Comparison of ENCODE assay signal across 7 mouse cellular contexts in the genomic region with DNA sequence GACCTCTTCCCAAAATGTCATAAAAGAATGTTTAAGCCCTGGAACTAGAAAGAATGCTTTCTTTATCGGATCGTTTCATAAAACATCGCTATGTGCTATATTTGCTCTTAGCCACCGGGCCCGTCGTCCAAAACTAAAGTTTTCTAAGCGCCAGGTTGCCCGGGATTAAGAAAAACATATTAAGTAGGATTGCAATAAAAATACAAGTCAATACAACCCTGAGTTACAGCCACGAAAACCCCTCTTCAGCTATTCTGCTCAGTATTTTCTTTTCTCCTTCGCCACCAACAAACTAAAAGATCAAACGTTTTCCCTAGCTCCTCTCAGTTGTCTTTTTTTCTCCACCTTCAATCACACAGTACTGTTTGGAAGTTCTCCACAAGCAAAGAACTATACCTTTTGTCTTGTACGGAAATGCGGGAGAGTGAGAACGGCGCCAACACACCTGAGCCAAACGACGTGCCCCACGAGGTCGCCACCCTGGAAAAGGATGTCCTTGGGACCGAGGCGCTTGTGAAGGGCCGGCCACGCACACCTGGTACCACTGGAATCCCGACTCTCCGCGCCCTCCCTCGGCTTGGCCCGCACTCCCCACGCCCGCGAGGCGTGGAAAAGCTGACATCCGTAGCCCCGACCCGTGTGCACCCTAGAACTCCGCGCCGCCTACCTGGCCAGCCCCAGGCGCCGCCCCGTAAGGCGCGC. TPM values are rescaled to one million over a fixed set of nuclear protein-coding genes. Genes with fewer than 3 reads are reported as not detected.
DNase-seq lines count a peak whose midpoint lies in the region; ATAC-seq and TF ChIP-seq lines count a peak whose summit lies in the region.

No protein-coding gene starts in this region.

- peaks cover 39% of the 10 kb centered on the region for H3K4me1 ChIP-seq in E14TG2a.4 (replicated peaks; ENCODE audit: low read depth, low read length)
- H3K4me1 ChIP-seq in heart, embryonic 14.5 days (ENCODE audit: control insufficient read depth in 2 of 2, insufficient read depth in 2 of 2, low read length in 2 of 2): peaks cover 7 to 17% of the 10 kb centered on the region in 2 experiments; a peak in 3 of 4 replicates
- H3K4me1 ChIP-seq in midbrain, embryonic 12.5 days: peaks cover 22% of the 10 kb centered on the region

- CTCF ChIA-PET in Patski (lab: Charles Lee): interaction anchor here (1.2 to 1.4 kb wide), 3 partner anchors 20 to 41 kb away, joined by 3 to 5 read pairs (median 4); no protein-coding TSS in a partner anchor

- H3K27me3 ChIP-seq in E14TG2a.4 (ENCODE audit: insufficient read depth, low read length) (peaks cover 79% of the 10 kb centered on the region), Patski (no peaks in the 10 kb centered on the region)
- peaks cover 54% of the 10 kb centered on the region for H3K27me3 ChIP-seq in heart, embryonic 14.5 days (ENCODE audit: control insufficient read depth, insufficient read depth, low read length)
- peaks cover 85% of the 10 kb centered on the region for H3K27me3 ChIP-seq in midbrain, embryonic 12.5 days

- peak overlapping the region; percentile 92 for H3K4me2 ChIP-seq in heart, embryonic 14.5 days (ENCODE audit: low read length)
- peak overlapping the region; percentile 99 for H3K4me2 ChIP-seq in midbrain, embryonic 12.5 days (replicated peaks)

- H3K36me3 ChIP-seq in E14TG2a.4 (ENCODE audit: insufficient read depth, low read length): no peaks in the 10 kb centered on the region
- H3K36me3 ChIP-seq in heart, embryonic 14.5 days (ENCODE audit: control insufficient read depth, insufficient read depth, low read length): no peaks in the 10 kb centered on the region
- H3K36me3 ChIP-seq in midbrain, embryonic 12.5 days: no peaks in the 10 kb centered on the region

- TF ChIP-seq CTCF in E14TG2a.4 (conservative IDR thresholded peaks at IDR 0.05; ENCODE audit: low read length) (no peak), Patski (IDR thresholded peaks at IDR 0.05) (peak; percentile 31)

- no peaks in the 10 kb centered on the region for H3K9me3 ChIP-seq in E14TG2a.4 (ENCODE audit: low read length)
- no peaks in the 10 kb centered on the region for H3K9me3 ChIP-seq in heart, embryonic 14.5 days (ENCODE audit: control insufficient read depth, low read length)
- H3K9me3 ChIP-seq in midbrain, embryonic 12.5 days: no peaks in the 10 kb centered on the region

- DNase-seq in Patski (ENCODE audit: low read depth, low spot score): no peak
- peak; percentile 51 to 66 for DNase-seq in kidney, postnatal 4 days
- no peak for DNase-seq in thymus, postnatal 0 days (ENCODE audit: low spot score)
- no peak for DNase-seq in left cerebral cortex, postnatal 36 days (ENCODE audit: low spot score in 2 of 2)

- H3K9ac ChIP-seq in heart, embryonic 14.5 days (ENCODE audit: low read length): peak overlapping the region; percentile 74
- H3K9ac ChIP-seq in midbrain, embryonic 12.5 days (replicated peaks): no peak overlapping the region

- H3K4me3 ChIP-seq in E14TG2a.4 (replicated peaks; ENCODE audit: low read length): peak overlapping the region; percentile 92
- H3K4me3 ChIP-seq in heart, embryonic 14.5 days (ENCODE audit: control insufficient read depth in 1 of 2, insufficient read depth in 1 of 2, low read depth in 1 of 2, low read length in 2 of 2): peak overlapping the region; percentile 62 to 88
- peak overlapping the region; percentile 63 for H3K4me3 ChIP-seq in midbrain, embryonic 12.5 days

- in situ Hi-C loops in Patski (cut with MboI; ENCODE audit: low pct_unique_long_range_greater_than_20kb): loop anchor here (5.0 to 10.0 kb wide), 2 partner anchors 90 to 273 kb away; no protein-coding TSS in a partner anchor

- no peak for ATAC-seq in Patski
- no peak; the same call in 1 of the 2 replicates for ATAC-seq in heart, embryonic 14.5 days (ENCODE audit: insufficient number of reproducible peaks, insufficient read depth, low FRiP score, low read depth)
- peak; percentile 6; the same call in 1 of the 2 replicates for ATAC-seq in midbrain, embryonic 12.5 days (ENCODE audit: low FRiP score, low read depth)

- intact Hi-C loops in left cerebral cortex, postnatal 36 days (cut with DNase I): loop anchor here (10.0 kb wide), 1 partner anchor 263 kb away; a partner anchor contains a TSS

- H3K27ac ChIP-seq in heart, embryonic 14.5 days (replicated peaks in 1 of 2; ENCODE audit: control insufficient read depth in 1 of 2, insufficient read depth in 1 of 2, low read depth in 2 of 2, low read length in 2 of 2): no peak overlapping the region
- H3K27ac ChIP-seq in midbrain, embryonic 12.5 days (replicated peaks): no peak overlapping the region

- WGBS in heart, embryonic 14.5 days: 2% methylated on average over 43 of the region's 43 CpGs
- under 1% methylated on average over 43 of the region's 43 CpGs for WGBS in midbrain, embryonic 12.5 days

- POLR2A ChIA-PET in Patski (lab: Charles Lee): interaction anchor here (0.6 to 1.6 kb wide), 2 partner anchors 36 to 47 kb away, joined by 3 to 6 read pairs; no protein-coding TSS in a partner anchor

RNA-seq across cellular contexts. Expression of a gene that starts 34.0 kb away (rescaled TPM):
- polyA plus RNA-seq in Patski (2021): 14.7 TPM
- polyA plus RNA-seq in heart, embryonic 14.5 days (2014; fragmentation: Nextera tagmentation; extraction: Ambion mirVana): 10.8 and 10.9 TPM in 2 replicates
- 50.6 and 53.6 TPM in 2 replicates for polyA plus RNA-seq in midbrain, embryonic 12.5 days (2016; fragmentation: Nextera tagmentation; extraction: Ambion mirVana)
- 1.8 and 2.6 TPM in 2 replicates for polyA plus RNA-seq in thymus, postnatal 0 days (2015; fragmentation: Nextera tagmentation; extraction: Ambion mirVana)
- 10 to 100 TPM; 73.3 to 87.6 TPM for total RNA-seq in left cerebral cortex, postnatal 36 days (2021)

Comparison
In these comparisons a context has a peak if more than half of its experiments do, and no peak if none do; other contexts are left out.
1. DNase-seq: peak in kidney, postnatal 4 days (2 of 2); none in Patski (single experiment), thymus, postnatal 0 days (single experiment) and left cerebral cortex, postnatal 36 days (0 of 2).
2. Peak in every context shown above with its lines, with median percentiles within 50 percentile points of each other: H3K4me3 ChIP-seq.